Mouse (Mus musculus): ENCODE results near the gene Map2k2. TPM values are rescaled to one million over a fixed set of nuclear protein-coding genes. Genes with fewer than 3 reads are reported as not detected.
"Not testable (repeated sequence)": the region's sequence is repeated elsewhere in the genome, so short reads cannot be mapped to it uniquely, and the experiment has no call there.

Gene Map2k2
- polyA plus RNA-seq, 1 experiment: 61.3 TPM

- peaks cover 11% of the 10 kb centered on the region for H3K4me1 ChIP-seq (ENCODE audit: control insufficient read depth, insufficient read depth, low read length)
- no peak for TF ChIP-seq POLR2A (IDR thresholded peaks at IDR 0.05; ENCODE audit: low read depth, low read length)
Measured at GRCm38 (mm10) chr10:81178927-81179326, 73.2 kb downstream of the Map2k2 start.

DNA sequence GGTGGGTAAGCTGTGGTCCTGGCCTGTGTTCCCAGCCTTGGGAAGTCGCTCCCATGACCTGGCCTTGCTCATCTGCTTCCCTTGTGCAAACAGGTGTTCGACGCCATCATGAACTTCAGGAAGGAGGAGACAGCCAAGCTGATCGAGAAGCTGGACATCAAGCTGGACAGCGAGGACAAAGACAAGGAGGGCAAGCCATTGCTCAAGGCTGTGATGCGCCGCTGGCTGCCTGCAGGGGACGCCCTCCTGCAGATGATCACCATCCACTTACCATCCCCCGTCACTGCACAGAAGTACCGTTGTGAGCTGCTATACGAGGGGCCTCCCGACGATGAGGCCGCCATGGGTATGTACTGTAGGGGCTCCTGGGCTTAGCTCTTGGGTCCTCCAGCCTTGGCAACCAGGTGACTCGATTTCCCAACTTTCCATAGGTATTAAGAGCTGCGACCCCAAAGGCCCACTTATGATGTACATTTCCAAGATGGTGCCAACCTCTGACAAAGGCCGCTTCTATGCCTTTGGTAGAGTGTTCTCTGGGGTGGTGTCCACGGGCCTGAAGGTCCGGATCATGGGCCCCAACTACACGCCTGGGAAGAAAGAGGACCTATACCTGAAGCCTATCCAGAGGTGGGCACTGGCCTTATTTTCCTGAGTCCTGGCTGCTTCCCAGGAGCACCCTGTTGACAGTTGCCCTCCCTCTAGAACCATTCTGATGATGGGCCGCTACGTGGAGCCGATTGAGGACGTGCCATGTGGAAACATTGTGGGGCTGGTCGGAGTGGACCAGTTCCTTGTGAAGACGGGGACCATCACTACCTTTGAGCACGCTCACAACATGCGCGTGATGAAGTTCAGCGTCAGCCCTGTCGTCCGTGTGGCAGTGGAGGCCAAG lies 74.0 kb downstream of the Map2k2 start:
- Histone ChIP-seq H3K4me3 (ENCODE audit: insufficient read depth, low read length) (no peak overlapping the region), H3K4me1 (ENCODE audit: control insufficient read depth, insufficient read depth, low read length) (peaks cover 14% of the 10 kb centered on the region), H3K27ac (ENCODE audit: insufficient read depth, low read length) (no peak overlapping the region)
- TF ChIP-seq CTCF (IDR thresholded peaks at IDR 0.05; ENCODE audit: borderline replicate concordance, insufficient read depth, low read length): peak; percentile 34; the same call in 1 of the 2 replicates
- no peak for TF ChIP-seq POLR2A (IDR thresholded peaks at IDR 0.05; ENCODE audit: low read depth, low read length)

More at GRCm38 (mm10) chr10:81178927-81179326, 73.2 kb downstream of the Map2k2 start:
- Histone ChIP-seq H3K4me3 (ENCODE audit: insufficient read depth, low read length) (peak overlapping the region; percentile 91), H3K27ac (ENCODE audit: insufficient read depth, low read length) (no peak overlapping the region)

DNA sequence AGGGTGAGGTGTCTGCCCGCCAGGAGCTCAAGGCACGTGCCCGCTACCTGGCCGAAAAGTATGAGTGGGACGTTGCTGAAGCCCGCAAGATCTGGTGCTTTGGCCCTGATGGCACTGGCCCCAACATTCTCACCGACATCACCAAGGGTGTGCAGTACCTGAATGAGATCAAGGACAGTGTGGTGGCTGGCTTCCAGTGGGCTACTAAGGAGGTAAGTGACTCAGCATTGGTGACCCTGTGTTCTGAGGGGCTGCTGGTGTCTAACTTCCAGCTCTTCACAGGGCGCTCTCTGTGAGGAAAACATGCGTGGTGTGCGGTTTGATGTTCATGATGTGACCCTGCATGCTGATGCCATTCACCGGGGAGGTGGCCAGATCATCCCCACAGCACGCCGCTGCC lies 75.2 kb downstream of the Map2k2 start:
- TF ChIP-seq POLR2A (IDR thresholded peaks at IDR 0.05; ENCODE audit: low read depth, low read length): no peak
- no peak for TF ChIP-seq CTCF (IDR thresholded peaks at IDR 0.05; ENCODE audit: borderline replicate concordance, insufficient read depth, low read length)
- no peak overlapping the region for H3K4me3 ChIP-seq (ENCODE audit: insufficient read depth, low read length)
- peaks cover 14% of the 10 kb centered on the region for H3K4me1 ChIP-seq (ENCODE audit: control insufficient read depth, insufficient read depth, low read length)
- H3K27ac ChIP-seq (ENCODE audit: insufficient read depth, low read length): no peak overlapping the region

GRCm38 (mm10) chr10:81181860-81182259 lies 76.1 kb downstream of the Map2k2 start:
- not testable (repeated sequence) for H3K4me3 ChIP-seq (ENCODE audit: insufficient read depth, low read length); H3K27ac ChIP-seq (ENCODE audit: insufficient read depth, low read length)
- peaks cover 14% of the 10 kb centered on the region for H3K4me1 ChIP-seq (ENCODE audit: control insufficient read depth, insufficient read depth, low read length)

- peak; percentile 89 for TF ChIP-seq POLR2A (IDR thresholded peaks at IDR 0.05; ENCODE audit: low read depth, low read length)
- no peak for TF ChIP-seq CTCF (IDR thresholded peaks at IDR 0.05; ENCODE audit: borderline replicate concordance, insufficient read depth, low read length)
- Histone ChIP-seq H3K4me1 (ENCODE audit: control insufficient read depth, insufficient read depth, low read length) (peaks cover 14% of the 10 kb centered on the region), H3K27ac (ENCODE audit: insufficient read depth, low read length) (peak within 1 kb of the TSS; percentile 70), H3K4me3 (ENCODE audit: insufficient read depth, low read length) (peak within 1 kb of the TSS; percentile 44)
Measured at GRCm38 (mm10) chr10:81182336-81183333, 76.9 kb downstream of the Map2k2 start, which contains the start of gene Dapk3. Gene Dapk3, plus strand, starts transcription at chr10:81183005.

Other genes with a start within 250 kb of the Map2k2 start
- gene Tmprss9, start 234.1 kb upstream of the Map2k2 start, polyA plus RNA-seq (2011; ENCODE audit: insufficient read length, low read depth, missing spikeins): not detected in 2 replicates
- gene Timm13, start 204.9 kb upstream of the Map2k2 start, polyA plus RNA-seq (2011; ENCODE audit: insufficient read length, low read depth, missing spikeins): 75.8 and 89.2 TPM in 2 replicates
- 14.1 and 14.7 TPM in 2 replicates for gene Lmnb2, start 187.7 kb upstream of the Map2k2 start, polyA plus RNA-seq (2011; ENCODE audit: insufficient read length, low read depth, missing spikeins)
- 38.3 and 45.7 TPM in 2 replicates for gene Gadd45b, start 175.8 kb upstream of the Map2k2 start, polyA plus RNA-seq (2011; ENCODE audit: insufficient read length, low read depth, missing spikeins)
- 5.3 and 5.4 TPM in 2 replicates for gene Gng7, start 91.0 kb upstream of the Map2k2 start, polyA plus RNA-seq (2011; ENCODE audit: insufficient read length, low read depth, missing spikeins)
- gene Diras1, start 80.3 kb upstream of the Map2k2 start, polyA plus RNA-seq (2011; ENCODE audit: insufficient read length, low read depth, missing spikeins): not detected in 2 replicates
- gene Slc39a3, start 68.5 kb upstream of the Map2k2 start, polyA plus RNA-seq (2011; ENCODE audit: insufficient read length, low read depth, missing spikeins): 11.9 and 13.1 TPM in 2 replicates
- gene Sgta, start 45.7 kb upstream of the Map2k2 start, polyA plus RNA-seq (2011; ENCODE audit: insufficient read length, low read depth, missing spikeins): 85.2 and 90.7 TPM in 2 replicates
- gene Thop1, start 35.9 kb upstream of the Map2k2 start, polyA plus RNA-seq (2011; ENCODE audit: insufficient read length, low read depth, missing spikeins): 30.4 and 33.8 TPM in 2 replicates
- gene Creb3l3, start 7.0 kb upstream of the Map2k2 start, polyA plus RNA-seq (2011; ENCODE audit: insufficient read length, low read depth, missing spikeins): 0.23 TPM in 1 of 2 replicates, not detected in the other
- 16.9 and 23.5 TPM in 2 replicates for gene Zbtb7a, start 29.3 kb downstream of the Map2k2 start, polyA plus RNA-seq (2011; ENCODE audit: insufficient read length, low read depth, missing spikeins)
- gene Pias4, start 62.0 kb downstream of the Map2k2 start, polyA plus RNA-seq (2011; ENCODE audit: insufficient read length, low read depth, missing spikeins): 25.6 and 27.9 TPM in 2 replicates
- 1,643 and 1,827 TPM in 2 replicates for gene Eef2, start 70.7 kb downstream of the Map2k2 start, polyA plus RNA-seq (2011; ENCODE audit: insufficient read length, low read depth, missing spikeins)
- 48.4 and 51.2 TPM in 2 replicates for gene Dapk3, start 77.1 kb downstream of the Map2k2 start, polyA plus RNA-seq (2011; ENCODE audit: insufficient read length, low read depth, missing spikeins)
- not detected in 2 replicates for gene 4930442H23Rik, start 77.9 kb downstream of the Map2k2 start, polyA plus RNA-seq (2011; ENCODE audit: insufficient read length, low read depth, missing spikeins)
- not detected in 2 replicates for gene Nmrk2, start 96.1 kb downstream of the Map2k2 start, polyA plus RNA-seq (2011; ENCODE audit: insufficient read length, low read depth, missing spikeins)
- gene Atcay, start 124.9 kb downstream of the Map2k2 start, polyA plus RNA-seq (2011; ENCODE audit: insufficient read length, low read depth, missing spikeins): 0.47 and 0.67 TPM in 2 replicates
- 3.1 and 4.1 TPM in 2 replicates for gene Zfr2, start 127.2 kb downstream of the Map2k2 start, polyA plus RNA-seq (2011; ENCODE audit: insufficient read length, low read depth, missing spikeins)
- gene Matk, start 147.0 kb downstream of the Map2k2 start, polyA plus RNA-seq (2011; ENCODE audit: insufficient read length, low read depth, missing spikeins): 0.90 and 1.2 TPM in 2 replicates
- 52.9 and 53.7 TPM in 2 replicates for gene Mrpl54, start 161.0 kb downstream of the Map2k2 start, polyA plus RNA-seq (2011; ENCODE audit: insufficient read length, low read depth, missing spikeins)
- gene Apba3, start 161.0 kb downstream of the Map2k2 start, polyA plus RNA-seq (2011; ENCODE audit: insufficient read length, low read depth, missing spikeins): 43.2 and 44.8 TPM in 2 replicates
- not detected in 2 replicates for gene Tjp3, start 185.7 kb downstream of the Map2k2 start, polyA plus RNA-seq (2011; ENCODE audit: insufficient read length, low read depth, missing spikeins)
- gene Pip5k1c, start 187.0 kb downstream of the Map2k2 start, polyA plus RNA-seq (2011; ENCODE audit: insufficient read length, low read depth, missing spikeins): 40.1 and 43.0 TPM in 2 replicates
- 20.0 and 20.1 TPM in 2 replicates for gene Cactin, start 215.2 kb downstream of the Map2k2 start, polyA plus RNA-seq (2011; ENCODE audit: insufficient read length, low read depth, missing spikeins)
- gene Tbxa2r, start 222.8 kb downstream of the Map2k2 start, polyA plus RNA-seq (2011; ENCODE audit: insufficient read length, low read depth, missing spikeins): 5.7 and 7.4 TPM in 2 replicates
- gene Gipc3, start 237.4 kb downstream of the Map2k2 start, polyA plus RNA-seq (2011; ENCODE audit: insufficient read length, low read depth, missing spikeins): 0.37 and 0.39 TPM in 2 replicates
- gene Hmg20b, start 244.6 kb downstream of the Map2k2 start, polyA plus RNA-seq (2011; ENCODE audit: insufficient read length, low read depth, missing spikeins): 75.2 and 81.8 TPM in 2 replicates